ENCODE assay signal across 17 mouse cellular contexts in the genomic region with DNA sequence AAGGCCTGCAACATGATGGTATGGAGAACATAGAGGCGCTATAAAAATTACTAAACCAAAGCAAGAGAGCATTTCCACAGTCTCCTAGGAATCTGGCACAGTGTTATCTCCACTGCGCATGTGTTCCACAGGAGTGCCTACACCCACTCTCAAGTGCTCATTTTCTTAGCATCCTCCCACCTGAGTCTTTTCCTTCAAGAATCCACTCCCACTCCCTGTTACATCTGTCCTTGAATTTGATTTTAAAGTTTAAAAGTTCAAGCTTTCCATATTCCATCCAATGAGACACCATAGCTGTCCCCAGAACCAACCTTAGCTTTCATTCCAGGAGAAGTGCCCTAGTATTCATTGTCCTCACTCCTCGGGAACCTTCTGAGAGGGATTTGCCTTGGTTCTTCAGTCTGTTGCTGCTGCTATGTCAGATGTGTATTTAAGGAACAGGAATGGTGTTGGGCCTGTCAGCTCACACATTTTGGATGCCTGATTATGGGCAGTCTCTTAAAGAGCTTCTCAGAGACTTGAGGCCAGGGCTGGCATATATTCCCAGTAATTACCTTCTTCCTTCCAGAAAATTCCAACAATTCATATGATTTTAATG. TPM values are rescaled to one million over a fixed set of nuclear protein-coding genes. Genes with fewer than 3 reads are reported as not detected.
A peak's percentile ranks its signal among the peaks of the same experiment; 100 is the strongest.
DNase-seq lines count a peak whose midpoint lies in the region; ATAC-seq lines count a peak whose summit lies in the region.
"Had no signal": no experiment of that assay in that cellular context is flagged by ENCODE, and none has a peak within 500 bp of the region (broad histone marks: within the 10 kb centered on the region; RNA-seq: fewer than 3 reads in every experiment).

No protein-coding gene starts in this region.

- ATAC-seq in frontal cortex, adult (ENCODE audit: low TSS enrichment): peak; percentile 100
- ATAC-seq in megakaryocyte-erythroid progenitor cell, adult 5-6 weeks (replicated peaks; ENCODE audit: low FRiP score, low TSS enrichment, poor library complexity, severe bottlenecking): peak; percentile 82
- ATAC-seq in erythroid progenitor cell, adult 5-6 weeks (replicated peaks; ENCODE audit: low FRiP score, poor library complexity, severe bottlenecking): no peak
- ATAC-seq: inflammation-experienced regulatory T-cells, adult 6 months; liver, postnatal 0 days; lung, postnatal 0 days had no signal

- no peak for DNase-seq in frontal cortex, postnatal 14 days (ENCODE audit: low spot score in 2 of 2)
- peak; percentile 51 to 56 for DNase-seq in right cerebral cortex, adult 2 months (ENCODE audit: low spot score in 2 of 2)
- DNase-seq in right cerebral cortex, postnatal 4 days: no peak
- DNase-seq in T-cell, adult 2 months (ENCODE audit: low spot score): no peak
- DNase-seq: cerebellum, adult 18-20 months; cerebellum, postnatal 14 days; gastrocnemius, postnatal 25 days; heart, adult 2 months; kidney, adult 2 months; layer of hippocampus, adult 9-11 months; liver, postnatal 0 days; thymus, postnatal 25 days had no signal

RNA-seq across cellular contexts. Expression of a gene that starts 24.0 kb away (rescaled TPM):
- 1.1 TPM in 1 of 2 replicates, not detected in the other for total RNA-seq in megakaryocyte-erythroid progenitor cell, adult 5-6 weeks (2014; fragmentation: Nextera tagmentation)
- 0.99 and 2.9 TPM in 2 replicates for total RNA-seq in megakaryocyte-erythroid progenitor cell, adult 5-6 weeks (2017)
- total RNA-seq in erythroid progenitor cell, adult 5-6 weeks (2015; ENCODE audit: low replicate concordance): 8.4 and 9.7 TPM in 2 replicates
- total RNA-seq in erythroid progenitor cell, adult 5-6 weeks (2017; ENCODE audit: low replicate concordance): 27.2 and 37.1 TPM in 2 replicates

Comparison
In these comparisons a context has a peak if more than half of its experiments do, and no peak if none do; other contexts are left out.
1. DNase-seq: peak in right cerebral cortex, adult 2 months (2 of 2); none in frontal cortex, postnatal 14 days (0 of 2), right cerebral cortex, postnatal 4 days (single experiment) and T-cell, adult 2 months (single experiment).